Mouse (Mus musculus) CD8-positive naive resting alpha-beta T cell, adult 2 months (primary cell): ENCODE measurements around the gene Timp4.

ENCODE experiments used
- DNase-seq, 2 experiments: peaks; one replicate each; pipeline ENCODE4 v3.0.0; 2022; ENCODE audit warnings: low read depth in 2 of 2, low spot score in 2 of 2

Gene Timp4

DNA sequence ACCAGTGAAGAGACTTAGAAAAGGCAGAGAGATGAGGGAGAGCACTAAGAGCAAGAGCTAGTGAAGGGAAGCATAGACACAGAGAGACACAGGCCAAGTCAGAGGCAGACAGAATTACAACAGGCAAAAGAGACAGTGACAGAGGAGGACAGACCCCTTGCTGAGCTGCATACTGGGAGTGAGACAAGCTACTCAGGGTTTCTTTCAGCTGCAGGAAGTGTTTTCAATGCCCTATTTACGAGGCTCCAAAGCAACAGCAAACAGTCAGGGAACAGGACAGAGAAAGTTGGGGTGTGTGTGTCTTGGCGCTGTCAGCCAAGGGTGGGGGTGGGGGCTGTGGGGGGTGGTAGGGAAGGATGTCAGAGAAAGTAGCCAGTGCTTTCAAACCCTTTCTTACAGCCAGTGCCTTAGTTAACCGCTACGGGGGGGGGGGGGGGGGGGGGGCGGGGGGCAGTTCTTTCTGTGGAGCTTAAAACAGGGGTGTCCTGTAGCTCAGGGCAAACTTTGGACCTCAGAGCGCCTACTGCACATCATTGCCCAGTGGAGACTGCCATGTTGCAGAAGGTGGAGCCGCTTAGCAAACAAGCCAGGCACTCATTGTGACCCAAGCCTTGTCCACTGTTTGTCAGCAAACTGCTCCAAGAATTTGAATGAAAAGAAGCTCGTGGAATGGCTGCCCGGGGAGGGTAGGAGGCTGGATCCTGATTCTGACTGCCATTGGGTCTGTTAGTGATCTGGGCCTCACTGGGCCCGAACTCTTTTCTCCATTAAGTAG is at the start of gene Timp4:
Gene Timp4, minus strand, starts transcription at position 107 of the 775 bp plus-strand sequence.
- no peak for DNase-seq

GRCm38 (mm10) chr6:115293877-115294276 is 41.9 kb upstream of the Timp4 start:
- no peak for DNase-seq

DNA sequence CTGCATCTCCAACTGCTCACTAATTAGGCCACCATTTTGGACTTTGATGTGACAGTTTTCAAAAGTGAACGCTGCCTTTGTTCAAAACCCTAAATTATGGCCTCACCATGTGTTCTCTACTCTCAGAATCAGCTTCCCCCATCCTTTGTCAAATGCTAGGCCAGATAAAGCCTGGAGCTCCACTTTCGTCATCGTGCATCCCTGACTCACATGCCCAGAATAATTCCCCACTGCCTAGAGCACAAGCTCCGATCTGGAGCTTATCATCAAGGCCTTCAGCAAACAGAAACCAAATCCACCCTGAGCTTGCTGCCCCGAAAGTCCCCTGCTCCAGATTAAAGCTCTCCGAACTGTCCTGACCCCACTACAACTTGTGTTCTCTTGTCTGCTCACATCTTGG is 40.6 kb upstream of the Timp4 start:
- no peak for DNase-seq

DNA sequence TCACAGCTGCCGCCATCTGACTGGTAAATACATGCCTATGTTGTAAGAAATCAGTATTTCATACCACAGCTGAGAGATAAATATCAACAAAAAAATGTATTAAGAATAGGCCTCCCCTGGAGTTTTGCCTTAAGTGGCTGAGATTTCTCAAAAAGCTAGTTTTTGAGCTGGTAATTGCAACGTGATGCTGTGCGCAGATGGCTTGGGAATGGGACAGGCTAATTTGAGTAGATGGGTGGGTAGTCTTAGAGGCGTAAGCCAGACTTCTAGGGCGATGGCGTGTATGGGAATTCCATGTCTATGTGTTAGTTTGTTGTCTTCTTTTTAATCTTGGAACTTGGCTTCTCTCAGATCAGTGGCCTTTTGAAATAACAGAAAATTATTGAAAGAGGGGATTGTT is 39.8 kb upstream of the Timp4 start:
- DNase-seq, result no peak

DNA sequence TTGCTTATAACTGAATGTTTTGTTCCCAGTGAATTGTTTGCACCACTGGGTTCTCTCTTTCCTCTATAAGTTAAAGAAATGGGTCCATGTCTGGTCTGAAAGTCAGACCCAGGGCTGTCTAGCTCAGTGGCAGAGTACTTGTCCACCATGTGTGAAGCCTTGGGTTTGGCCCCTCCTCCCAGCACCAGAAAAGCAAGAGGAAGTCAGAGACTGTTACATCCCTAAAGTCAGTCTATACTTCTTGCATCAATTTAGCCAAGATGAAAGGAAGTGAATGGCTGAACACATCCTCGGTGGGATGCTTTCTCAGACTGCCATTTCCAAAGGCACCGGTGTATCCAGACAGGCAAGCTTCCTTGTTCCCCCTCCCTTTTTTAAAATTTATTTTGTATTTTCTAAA is 39.1 kb upstream of the Timp4 start:
- DNase-seq, result no peak

GRCm38 (mm10) chr6:115290561-115290960 is 38.6 kb upstream of the Timp4 start:
- DNase-seq, result no peak

GRCm38 (mm10) chr6:115288223-115288622 is 36.2 kb upstream of the Timp4 start:
- DNase-seq, result no peak

DNA sequence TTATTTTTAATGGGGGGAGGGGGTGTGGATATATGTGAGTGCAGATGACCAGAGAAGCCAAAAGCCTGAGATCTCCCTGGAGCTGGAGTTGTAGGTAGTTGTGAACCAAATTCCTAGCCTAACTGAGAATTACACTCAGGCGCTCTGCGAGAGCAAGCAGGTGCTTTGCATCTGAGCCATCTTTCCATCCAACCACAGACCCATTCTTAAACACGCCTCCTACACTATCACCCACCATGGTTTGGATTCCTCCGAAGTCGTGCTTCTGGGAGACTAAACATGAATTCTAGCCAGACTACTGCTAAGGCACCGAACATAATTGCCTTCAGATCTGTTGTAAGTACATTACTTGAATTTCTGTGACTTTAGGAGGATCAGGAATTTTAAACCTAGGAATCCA is 34.4 kb upstream of the Timp4 start:
- DNase-seq, result no peak

- no peak for DNase-seq
Observed at GRCm38 (mm10) chr6:115284153-115284552, 32.1 kb upstream of the Timp4 start.

DNA sequence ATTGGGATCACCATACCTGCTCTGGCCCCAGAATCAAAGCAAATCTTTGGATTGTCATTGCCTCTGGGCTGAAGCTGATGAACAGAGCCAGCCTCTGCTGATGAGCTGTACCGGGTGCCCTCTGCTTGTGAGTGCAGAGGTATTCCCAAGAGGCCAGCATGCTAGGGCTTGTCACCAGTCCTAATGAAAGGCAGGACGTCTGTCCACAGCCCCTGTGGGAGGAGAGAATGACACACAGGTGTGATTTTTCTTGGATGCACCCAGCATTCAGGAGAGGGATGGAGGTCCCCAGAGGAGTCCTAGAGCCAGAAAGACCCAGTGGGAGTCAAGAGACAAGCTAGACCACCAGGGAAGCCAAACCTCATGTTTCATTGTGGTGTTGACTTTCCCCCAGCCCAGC is 27.6 kb upstream of the Timp4 start:
- no peak for DNase-seq

GRCm38 (mm10) chr6:115278086-115278485 is 26.1 kb upstream of the Timp4 start:
- DNase-seq, result no peak

DNA sequence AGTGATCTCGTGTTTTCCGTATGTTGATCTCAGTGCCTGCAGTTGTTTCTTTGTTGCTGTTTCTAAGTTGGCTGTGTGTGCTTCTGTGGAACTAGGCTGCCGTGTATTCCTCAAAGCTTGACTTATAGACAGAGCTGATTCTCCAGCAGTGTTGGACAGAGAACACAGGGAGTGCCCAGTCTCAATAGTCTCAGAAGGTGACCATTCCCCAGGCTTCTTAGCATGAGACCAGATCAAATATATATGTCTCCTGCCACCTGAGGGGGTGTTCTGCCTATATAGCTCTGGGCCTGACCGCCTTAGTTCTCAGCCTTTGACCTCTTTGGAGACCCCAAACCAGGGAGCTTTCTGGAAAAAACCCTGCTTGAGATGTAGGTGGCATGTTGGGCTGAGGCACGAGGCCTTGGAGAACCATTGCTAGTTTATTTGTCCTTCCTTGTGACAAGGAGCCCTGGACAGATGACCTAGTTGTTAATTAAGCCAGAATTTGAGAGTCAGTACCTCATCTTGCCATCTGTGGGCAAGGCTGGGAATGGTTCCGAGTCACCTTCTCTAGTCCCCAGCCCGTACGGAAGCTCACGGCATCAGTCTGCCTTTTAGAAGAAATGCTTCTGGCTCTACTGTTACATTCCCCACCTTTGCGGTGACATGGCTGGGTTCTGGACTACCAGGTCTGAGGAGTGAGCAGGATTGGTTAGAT is 23.3 kb upstream of the Timp4 start:
- no peak for DNase-seq

- no peak for DNase-seq
Observed at GRCm38 (mm10) chr6:115274705-115275104, 22.7 kb upstream of the Timp4 start.

DNA sequence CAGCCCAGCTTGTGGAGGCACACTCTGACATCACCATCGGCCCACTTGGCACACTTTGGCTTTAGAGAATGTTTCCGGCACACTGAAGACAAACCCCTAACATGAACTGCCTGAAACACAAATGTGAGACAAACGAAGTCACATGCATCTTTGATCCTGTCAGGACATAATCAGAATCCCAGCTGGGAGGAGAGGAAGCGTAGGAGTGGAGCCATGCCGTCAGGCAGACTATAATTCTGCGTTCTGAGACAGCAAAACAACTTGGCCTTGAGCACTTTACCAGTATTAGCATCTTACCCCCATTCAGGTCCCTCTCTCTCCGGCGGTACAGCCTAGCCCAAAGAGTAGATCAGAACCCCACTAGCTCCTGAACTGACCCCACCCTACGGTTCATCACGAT is 21.3 kb upstream of the Timp4 start:
- DNase-seq, result no peak

- no peak for DNase-seq
Observed at GRCm38 (mm10) chr6:115271866-115272271, 19.9 kb upstream of the Timp4 start.

DNA sequence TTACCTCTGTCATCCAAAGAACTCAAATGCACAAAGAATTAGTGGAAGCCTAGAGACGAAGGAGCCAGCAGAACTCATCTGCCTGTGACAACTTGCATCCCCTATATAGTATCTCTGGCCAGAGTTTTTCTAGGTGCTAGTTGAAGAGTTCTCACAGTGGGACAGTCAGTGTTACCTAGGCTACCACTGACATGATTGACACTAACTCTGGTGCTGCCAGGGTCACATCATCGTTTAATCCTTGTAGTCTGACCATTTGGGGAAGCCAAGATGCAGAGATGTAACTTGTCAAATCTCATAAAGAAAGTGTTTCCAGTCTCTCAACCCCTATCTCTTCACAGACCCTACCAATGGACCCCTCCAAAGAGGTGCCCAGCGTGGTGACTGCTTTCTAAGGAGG is 19.3 kb upstream of the Timp4 start:
- no peak for DNase-seq

- no peak for DNase-seq
Observed at GRCm38 (mm10) chr6:115270085-115270484, 18.1 kb upstream of the Timp4 start.

DNA sequence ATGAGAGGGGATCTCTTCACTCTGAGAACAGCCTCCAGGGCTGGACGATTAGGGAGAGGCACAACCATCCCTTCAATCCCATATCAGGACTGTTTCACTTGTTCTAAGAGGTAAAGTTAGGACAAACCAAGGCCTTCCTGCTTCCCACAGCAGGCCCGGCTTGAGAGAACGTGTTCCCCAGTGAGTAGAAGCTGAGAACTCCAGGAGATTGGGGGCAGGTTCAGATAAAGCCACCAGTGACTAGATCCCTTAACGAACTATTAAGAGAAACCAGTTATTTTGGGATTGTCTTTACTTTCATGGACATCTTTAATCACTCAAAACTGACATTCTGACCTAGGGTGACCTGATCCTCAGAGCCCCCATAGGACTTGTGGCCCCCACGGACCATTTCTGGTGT is 17.6 kb upstream of the Timp4 start:
- no peak for DNase-seq

DNA sequence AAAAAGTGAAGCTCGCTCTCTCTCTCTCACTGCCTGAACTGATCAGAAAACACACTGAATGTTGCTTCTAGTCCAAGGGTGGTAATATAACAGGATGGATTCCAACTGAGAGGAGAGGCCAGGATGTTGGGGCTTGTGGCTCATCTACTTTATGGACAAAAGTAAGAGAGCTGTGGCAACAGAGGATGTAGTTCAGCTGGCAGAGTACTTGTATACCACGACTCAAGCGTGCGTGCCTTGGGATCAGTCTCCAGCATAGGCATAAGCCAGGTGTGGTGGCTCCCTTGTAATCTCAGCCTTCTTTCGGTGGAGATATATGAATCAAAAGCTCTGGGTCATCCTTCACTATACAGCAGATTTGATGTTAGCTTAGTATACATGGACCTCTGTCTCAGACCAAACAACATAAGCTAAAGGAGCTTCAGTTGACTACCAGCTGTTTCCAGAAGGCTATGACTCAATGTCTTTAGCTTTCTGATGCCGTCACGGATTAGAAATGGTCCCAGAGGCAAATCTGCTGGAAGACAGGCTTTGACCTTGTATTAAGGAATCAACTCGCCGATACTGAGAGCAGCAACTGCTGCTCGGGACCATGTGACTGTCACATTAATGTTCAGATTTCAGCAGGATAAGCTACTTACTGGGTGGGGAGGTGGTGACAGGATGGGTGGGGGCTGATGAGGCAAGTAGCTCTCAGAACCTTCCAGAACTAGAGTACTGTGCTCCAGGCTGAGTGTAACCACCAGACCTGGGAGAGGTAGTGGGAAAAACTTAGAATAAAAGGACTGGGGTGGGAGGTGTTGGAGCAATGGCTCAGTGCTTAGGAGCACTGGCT is 16.8 kb upstream of the Timp4 start:
- DNase-seq, result no peak

DNA sequence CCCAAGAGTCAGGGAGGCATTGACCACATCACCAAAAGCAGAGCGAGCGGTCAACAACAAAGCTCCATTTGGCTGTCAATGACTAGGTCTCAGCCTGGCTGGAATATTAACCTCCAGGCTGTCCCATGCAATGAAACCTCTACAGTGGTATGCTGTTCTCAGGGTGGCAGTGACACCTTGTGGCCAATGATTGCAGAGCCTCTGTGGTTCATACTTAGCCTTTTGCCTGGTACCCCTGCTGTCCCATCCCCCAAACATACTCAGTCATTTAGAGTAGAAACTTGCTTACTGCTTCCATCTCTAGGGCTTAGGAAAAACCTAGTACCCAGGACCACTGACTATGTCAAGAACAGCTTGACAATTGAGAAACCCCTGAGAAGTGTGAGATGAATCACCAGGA is 15.9 kb upstream of the Timp4 start:
- DNase-seq, result no peak

GRCm38 (mm10) chr6:115266791-115267190 is 14.8 kb upstream of the Timp4 start:
- DNase-seq, result no peak

GRCm38 (mm10) chr6:115260507-115260906 is 8.5 kb upstream of the Timp4 start:
- no peak for DNase-seq
